Mouse (Mus musculus) lung, adult 2 months (tissue): ENCODE results near the gene Fam209. TPM values are rescaled to one million over a fixed set of nuclear protein-coding genes. Genes with fewer than 3 reads are reported as not detected.

Source experiments
- DNase-seq: peaks from one replicate; pipeline ENCODE4 v3.0.0; 2022
- H3K4me1 ChIP-seq: fragments of 200-500 bp; 2 replicates; pipeline ENCODE4 v1.6.1; 2011; ENCODE audit warnings: low read length; ENCODE audit not compliant: control insufficient read depth, insufficient read depth
- H3K4me3 ChIP-seq: fragments of 200-500 bp; replicated peaks from 2 replicates; pipeline ENCODE3; 2011; ENCODE audit warnings: low read depth, mild to moderate bottlenecking, control low read depth, low read length; ENCODE audit errors: extremely low read depth
- CTCF ChIP-seq: fragments of 200-500 bp; IDR thresholded peaks from 2 replicates; pipeline ENCODE4 v1.5.1; 2011; ENCODE audit warnings: mild to moderate bottlenecking, low read length, control low read depth; ENCODE audit not compliant: insufficient read depth
- POLR2A ChIP-seq: fragments of 200-500 bp; IDR thresholded peaks from 2 replicates; pipeline ENCODE4 v1.6.1; 2011; ENCODE audit warnings: low read depth, mild to moderate bottlenecking, control low read depth, low read length, borderline replicate concordance; ENCODE audit errors: extremely low read depth
- whole genome bisulfite sequencing: fragments of 180-500 bp; shearing (Covaris S2); methylation state at CpG from one replicate; pipeline ENCODE4 v1.1.7; 2018; 5-methylcytosine and 5-hydroxymethylcytosine counted together
- polyA plus RNA-seq: library from polyadenylated mRNA; depleted of rRNA; stranded (reverse); fragments of >200 nt; gene quantifications from 2 replicates; pipeline ENCODE4 v1.2.3, GENCODE M21; 2012; rRNA removed

The Fam209 gene
- polyA plus RNA-seq = 0.25 and 0.26 TPM in 2 replicates

GRCm38 (mm10) chr2:172472318-172472717, at the start of gene Fam209:
Gene Fam209, plus strand, starts transcription at chr2:172472520.
- no peak for DNase-seq
- Histone ChIP-seq H3K4me3 (no peak within 1 kb of the TSS), H3K4me1 (0 out of 2 replicates have a peak, but pooled peaks cover 2% of the 10 kb centered on the region)
- TF ChIP-seq POLR2A = no peak
- no peak for TF ChIP-seq CTCF
- 81% methylated on average over 11 of the region's 11 CpGs for WGBS

GRCm38 (mm10) chr2:172430609-172431008, 41.7 kb upstream of the Fam209 start:
- 26% methylated on average over 1 of the region's 1 CpGs for WGBS
- no peaks in the 10 kb centered on the region for H3K4me1 ChIP-seq
- H3K4me3 ChIP-seq = no peak overlapping the region
- TF ChIP-seq POLR2A (no peak), CTCF (no peak)
- no peak for DNase-seq

- no peak overlapping the region for H3K4me3 ChIP-seq
- DNase-seq = no peak
- no peaks in the 10 kb centered on the region for H3K4me1 ChIP-seq
- 33% methylated on average over 5 of the region's 5 CpGs for WGBS
- TF ChIP-seq POLR2A = no peak
- no peak for TF ChIP-seq CTCF
Observed at GRCm38 (mm10) chr2:172433746-172434145, 38.6 kb upstream of the Fam209 start.

- WGBS = 45% methylated on average over 16 of the region's 16 CpGs
- no peak for DNase-seq
- TF ChIP-seq POLR2A (no peak), CTCF (no peak)
- no peak overlapping the region for H3K4me3 ChIP-seq
- peaks cover 12% of the 10 kb centered on the region for H3K4me1 ChIP-seq
Observed at GRCm38 (mm10) chr2:172437371-172437952, 34.9 kb upstream of the Fam209 start.

GRCm38 (mm10) chr2:172439843-172440639, 32.3 kb upstream of the Fam209 start, which contains the start of gene Rtf2:
Gene Rtf2, plus strand, starts transcription at chr2:172440556.
- H3K4me1 ChIP-seq = peaks cover 12% of the 10 kb centered on the region
- H3K4me3 ChIP-seq = peak within 1 kb of the TSS; percentile 86
- TF ChIP-seq CTCF (no peak), POLR2A (peak; percentile 80; the same call in 1 of the 2 replicates)
- 2% methylated on average over 35 of the region's 35 CpGs for WGBS
- peak; percentile 99 for DNase-seq

GRCm38 (mm10) chr2:172440640-172441005, 31.7 kb upstream of the Fam209 start:
- under 1% methylated on average over 21 of the region's 21 CpGs for WGBS
- no peak for DNase-seq
- TF ChIP-seq CTCF (no peak), POLR2A (no peak)
- Histone ChIP-seq H3K4me1 (peaks cover 12% of the 10 kb centered on the region), H3K4me3 (peak overlapping the region; percentile 86)

GRCm38 (mm10) chr2:172441176-172441575, 31.1 kb upstream of the Fam209 start:
- no peak for DNase-seq
- 26% methylated on average over 6 of the region's 6 CpGs for WGBS
- TF ChIP-seq CTCF (no peak), POLR2A (no peak)
- H3K4me3 ChIP-seq = peak overlapping the region; percentile 86
- H3K4me1 ChIP-seq = peaks cover 12% of the 10 kb centered on the region

- H3K4me3 ChIP-seq = no peak overlapping the region
- WGBS = 76% methylated on average over 4 of the region's 4 CpGs
- peaks cover 9% of the 10 kb centered on the region for H3K4me1 ChIP-seq
- TF ChIP-seq CTCF = no peak
- no peak for TF ChIP-seq POLR2A
- DNase-seq = no peak
Observed at GRCm38 (mm10) chr2:172445617-172446016, 26.7 kb upstream of the Fam209 start.

GRCm38 (mm10) chr2:172447317-172447716, 25.0 kb upstream of the Fam209 start:
- WGBS = 90% methylated on average over 6 of the region's 6 CpGs
- TF ChIP-seq CTCF (peak; percentile 59), POLR2A (no peak)
- DNase-seq = no peak

GRCm38 (mm10) chr2:172448329-172448728, 24.0 kb upstream of the Fam209 start:
- WGBS = 74% methylated on average over 4 of the region's 4 CpGs
- Histone ChIP-seq H3K4me3 (no peak overlapping the region), H3K4me1 (no peaks in the 10 kb centered on the region)
- DNase-seq = no peak
- TF ChIP-seq POLR2A (no peak), CTCF (no peak)

More at GRCm38 (mm10) chr2:172447317-172447716, 25.0 kb upstream of the Fam209 start:
- H3K4me3 ChIP-seq = no peak overlapping the region
- no peaks in the 10 kb centered on the region for H3K4me1 ChIP-seq
